ENCODE assay signal across 12 mouse cellular contexts in the genomic region with DNA sequence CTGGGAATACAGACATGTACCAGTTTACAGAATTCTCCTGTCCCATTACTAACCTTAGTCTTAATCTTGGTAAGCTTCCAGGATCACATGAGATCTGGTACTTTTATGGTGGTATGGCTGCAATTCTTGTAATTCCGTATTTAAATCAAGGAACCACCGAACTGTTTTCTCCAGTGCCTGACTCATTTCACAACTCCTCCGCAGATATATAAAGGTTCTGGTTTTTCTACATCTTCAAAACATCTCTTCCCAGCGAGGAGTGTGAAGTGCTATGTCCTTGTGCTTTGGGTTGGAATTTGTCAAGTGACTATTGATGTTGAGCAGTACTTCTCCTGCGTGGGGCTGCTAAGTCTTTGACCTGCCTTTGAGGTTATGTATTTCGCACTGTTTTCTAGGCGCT.
"Had no signal": no experiment of that assay in that cellular context is flagged by ENCODE, and none has a peak within 500 bp of the region (broad histone marks: within the 10 kb centered on the region; RNA-seq: fewer than 3 reads in every experiment).

No protein-coding gene starts in this region.

- H3K27ac ChIP-seq: kidney, postnatal 0 days; layer of hippocampus, adult 2 months; liver, embryonic 14.5 days; macrophage; midbrain, embryonic 13.5 days; stomach, postnatal 0 days had no signal

- DNase-seq: kidney, adult 2 months; kidney, postnatal 25 days; layer of hippocampus, adult 9-11 months; liver, postnatal 0 days; lung, embryonic 14.5 days; thymus, postnatal 25 days had no signal

- H3K4me3 ChIP-seq: layer of hippocampus, adult 2 months; midbrain, embryonic 13.5 days had no signal
